Mouse (Mus musculus): ENCODE data around the gene Cldn10. TPM values are rescaled to one million over a fixed set of nuclear protein-coding genes. Genes with fewer than 3 reads are reported as not detected.

Gene Cldn10
- polyA plus RNA-seq, 1 experiment = 1.3 TPM

- Histone ChIP-seq H3K4me3 (replicated peaks; ENCODE audit: control insufficient read depth, low read depth, low read length) (no peak overlapping the region), H3K27ac (ENCODE audit: control insufficient read depth, insufficient read depth, low read depth, low read length, poor library complexity) (no peak overlapping the region), H3K4me1 (ENCODE audit: control insufficient read depth, insufficient read depth, low read length) (no peaks in the 10 kb centered on the region)
- no peak for TF ChIP-seq POLR2A (IDR thresholded peaks at IDR 0.05; ENCODE audit: borderline replicate concordance, control insufficient read depth, low read depth, low read length)
- TF ChIP-seq CTCF (IDR thresholded peaks at IDR 0.05; ENCODE audit: control insufficient read depth, insufficient read depth, low read length) = no peak
- WGBS = 27% methylated on average over 4 of the region's 4 CpGs
These were observed 77.2 kb downstream of the Cldn10 start for GRCm38 (mm10) chr14:118864905-118865304.

GRCm38 (mm10) chr14:118866014-118866811, 78.5 kb downstream of the Cldn10 start:
- H3K4me3 ChIP-seq (replicated peaks; ENCODE audit: control insufficient read depth, low read depth, low read length) = no peak overlapping the region
- no peak overlapping the region for H3K27ac ChIP-seq (ENCODE audit: control insufficient read depth, insufficient read depth, low read depth, low read length, poor library complexity)
- TF ChIP-seq POLR2A (IDR thresholded peaks at IDR 0.05; ENCODE audit: borderline replicate concordance, control insufficient read depth, low read depth, low read length) = no peak
- TF ChIP-seq CTCF (IDR thresholded peaks at IDR 0.05; ENCODE audit: control insufficient read depth, insufficient read depth, low read length) = no peak
- H3K4me1 ChIP-seq (ENCODE audit: control insufficient read depth, insufficient read depth, low read length) = no peaks in the 10 kb centered on the region
- WGBS = 69% methylated on average over 10 of the region's 10 CpGs

- WGBS = 84% methylated on average over 6 of the region's 6 CpGs
- no peak overlapping the region for H3K27ac ChIP-seq (ENCODE audit: control insufficient read depth, insufficient read depth, low read depth, low read length, poor library complexity)
- no peak overlapping the region for H3K4me3 ChIP-seq (replicated peaks; ENCODE audit: control insufficient read depth, low read depth, low read length)
- TF ChIP-seq POLR2A (IDR thresholded peaks at IDR 0.05; ENCODE audit: borderline replicate concordance, control insufficient read depth, low read depth, low read length) = no peak
- TF ChIP-seq CTCF (IDR thresholded peaks at IDR 0.05; ENCODE audit: control insufficient read depth, insufficient read depth, low read length) = no peak
- H3K4me1 ChIP-seq (ENCODE audit: control insufficient read depth, insufficient read depth, low read length) = no peaks in the 10 kb centered on the region
These were observed 79.7 kb downstream of the Cldn10 start for GRCm38 (mm10) chr14:118867366-118867765.

GRCm38 (mm10) chr14:118868102-118868724, 80.5 kb downstream of the Cldn10 start:
- Histone ChIP-seq H3K27ac (ENCODE audit: control insufficient read depth, insufficient read depth, low read depth, low read length, poor library complexity) (no peak overlapping the region), H3K4me1 (ENCODE audit: control insufficient read depth, insufficient read depth, low read length) (no peaks in the 10 kb centered on the region), H3K4me3 (replicated peaks; ENCODE audit: control insufficient read depth, low read depth, low read length) (no peak overlapping the region)
- no peak for TF ChIP-seq POLR2A (IDR thresholded peaks at IDR 0.05; ENCODE audit: borderline replicate concordance, control insufficient read depth, low read depth, low read length)
- no peak for TF ChIP-seq CTCF (IDR thresholded peaks at IDR 0.05; ENCODE audit: control insufficient read depth, insufficient read depth, low read length)
- 87% methylated on average over 13 of the region's 13 CpGs for WGBS

GRCm38 (mm10) chr14:118869712-118870111, 82.0 kb downstream of the Cldn10 start:
- no peak overlapping the region for H3K27ac ChIP-seq (ENCODE audit: control insufficient read depth, insufficient read depth, low read depth, low read length, poor library complexity)
- no peak overlapping the region for H3K4me3 ChIP-seq (replicated peaks; ENCODE audit: control insufficient read depth, low read depth, low read length)
- WGBS = 52% methylated on average over 6 of the region's 6 CpGs
- TF ChIP-seq POLR2A (IDR thresholded peaks at IDR 0.05; ENCODE audit: borderline replicate concordance, control insufficient read depth, low read depth, low read length) (no peak), CTCF (IDR thresholded peaks at IDR 0.05; ENCODE audit: control insufficient read depth, insufficient read depth, low read length) (no peak)
- H3K4me1 ChIP-seq (ENCODE audit: control insufficient read depth, insufficient read depth, low read length) = no peaks in the 10 kb centered on the region

GRCm38 (mm10) chr14:118874126-118874525, 86.4 kb downstream of the Cldn10 start:
- Histone ChIP-seq H3K4me3 (replicated peaks; ENCODE audit: control insufficient read depth, low read depth, low read length) (no peak overlapping the region), H3K27ac (ENCODE audit: control insufficient read depth, insufficient read depth, low read depth, low read length, poor library complexity) (no peak overlapping the region), H3K4me1 (ENCODE audit: control insufficient read depth, insufficient read depth, low read length) (no peaks in the 10 kb centered on the region)
- 57% methylated on average over 4 of the region's 4 CpGs for WGBS
- TF ChIP-seq POLR2A (IDR thresholded peaks at IDR 0.05; ENCODE audit: borderline replicate concordance, control insufficient read depth, low read depth, low read length) (no peak), CTCF (IDR thresholded peaks at IDR 0.05; ENCODE audit: control insufficient read depth, insufficient read depth, low read length) (no peak)

GRCm38 (mm10) chr14:118874786-118875415, 87.2 kb downstream of the Cldn10 start:
- no peak overlapping the region for H3K4me3 ChIP-seq (replicated peaks; ENCODE audit: control insufficient read depth, low read depth, low read length)
- H3K4me1 ChIP-seq (ENCODE audit: control insufficient read depth, insufficient read depth, low read length) = no peaks in the 10 kb centered on the region
- no peak for TF ChIP-seq CTCF (IDR thresholded peaks at IDR 0.05; ENCODE audit: control insufficient read depth, insufficient read depth, low read length)
- TF ChIP-seq POLR2A (IDR thresholded peaks at IDR 0.05; ENCODE audit: borderline replicate concordance, control insufficient read depth, low read depth, low read length) = no peak
- 63% methylated on average over 10 of the region's 10 CpGs for WGBS
- no peak overlapping the region for H3K27ac ChIP-seq (ENCODE audit: control insufficient read depth, insufficient read depth, low read depth, low read length, poor library complexity)

GRCm38 (mm10) chr14:118878346-118878910, 90.7 kb downstream of the Cldn10 start:
- WGBS = 85% methylated on average over 11 of the region's 11 CpGs

More at GRCm38 (mm10) chr14:118878346-118878910, 90.7 kb downstream of the Cldn10 start:
- no peak overlapping the region for H3K27ac ChIP-seq (ENCODE audit: control insufficient read depth, insufficient read depth, low read depth, low read length, poor library complexity)
- no peak overlapping the region for H3K4me3 ChIP-seq (replicated peaks; ENCODE audit: control insufficient read depth, low read depth, low read length)
- TF ChIP-seq POLR2A (IDR thresholded peaks at IDR 0.05; ENCODE audit: borderline replicate concordance, control insufficient read depth, low read depth, low read length) = no peak
- no peak for TF ChIP-seq CTCF (IDR thresholded peaks at IDR 0.05; ENCODE audit: control insufficient read depth, insufficient read depth, low read length)
- H3K4me1 ChIP-seq (ENCODE audit: control insufficient read depth, insufficient read depth, low read length) = no peaks in the 10 kb centered on the region
